Mouse (Mus musculus) intestine, postnatal 0 days (tissue): Measurements from ENCODE around the gene Zfr. TPM values are rescaled to one million over a fixed set of nuclear protein-coding genes. Genes with fewer than 3 reads are reported as not detected.
A peak's percentile ranks its signal among the peaks of the same experiment; 100 is the strongest.

ENCODE experiments used
- ATAC-seq: fragments of 200-750 bp; cut with Nextera tagmentation; 2 replicates; pipeline ENCODE4 v1.8.0; 2017; ENCODE audit warnings: mild to moderate bottlenecking, moderate TSS enrichment, moderate library complexity
- H3K27ac ChIP-seq: fragments of 300-500 bp; sonication (generic); 2 replicates; pipeline ENCODE4 v1.5.1; 2014; ENCODE audit warnings: mild to moderate bottlenecking, low read depth, low read length, moderate library complexity
- H3K27me3 ChIP-seq: fragments of 300-500 bp; sonication (generic); replicated peaks from 2 replicates; pipeline ENCODE4 v1.6.1; 2014; ENCODE audit warnings: low read length, mixed read lengths; ENCODE audit not compliant: control insufficient read depth, insufficient read depth
- H3K36me3 ChIP-seq: fragments of 300-500 bp; sonication (generic); 2 replicates; pipeline ENCODE4 v1.6.1; 2014; ENCODE audit warnings: mild to moderate bottlenecking, moderate library complexity; ENCODE audit not compliant: control insufficient read depth, insufficient read depth
- H3K4me1 ChIP-seq: fragments of 300-500 bp; sonication (generic); replicated peaks from 2 replicates; pipeline ENCODE4 v1.6.1; 2014; ENCODE audit warnings: antibody characterized with exemption, low read length, mixed read lengths; ENCODE audit not compliant: control insufficient read depth, insufficient read depth
- H3K4me2 ChIP-seq: fragments of 300-500 bp; sonication (generic); replicated peaks from 2 replicates; pipeline ENCODE4 v1.6.1; 2014; ENCODE audit warnings: low read depth, mild to moderate bottlenecking, moderate library complexity
- H3K4me3 ChIP-seq: fragments of 300-500 bp; sonication (generic); 2 replicates; pipeline ENCODE4 v1.5.1; 2014; ENCODE audit warnings: low read depth, low read length
- H3K9ac ChIP-seq: fragments of 300-500 bp; sonication (generic); 2 replicates; pipeline ENCODE4 v1.6.1; 2014; ENCODE audit warnings: mild to moderate bottlenecking, low read depth, low read length
- H3K9me3 ChIP-seq: fragments of 300-500 bp; sonication (generic); 2 replicates; pipeline ENCODE4 v1.6.1; 2016; ENCODE audit warnings: mixed run types; ENCODE audit not compliant: control insufficient read depth
- CTCF ChIP-seq: sonication (generic); IDR thresholded peaks from 2 replicates; pipeline ENCODE4 v1.5.1; 2016; ENCODE audit warnings: low read depth, mild to moderate bottlenecking, control low read depth, antibody characterized with exemption, moderate library complexity
- WGBS: fragments of 180-500 bp; shearing (Covaris S2); extraction: QIAGEN DNeasy Blood & Tissue Kit; methylation state at CpG from one replicate; pipeline ENCODE4 v1.1.7; 2014; 5-methylcytosine and 5-hydroxymethylcytosine counted together
- polyA plus RNA-seq: library from polyadenylated mRNA; unstranded; fragments of >200 nt; fragmentation: Nextera tagmentation; extraction: Ambion mirVana; gene quantifications from 2 replicates; pipeline ENCODE4 v1.2.1, GENCODE M21; 2015

Zfr gene
- polyA plus RNA-seq, 1 experiment from 2014 or later = 47.9 TPM

GRCm38 (mm10) chr15:12134546-12134945, 16.9 kb downstream of the Zfr start:
- Histone ChIP-seq H3K27ac (no peak overlapping the region), H3K9me3 (no peaks in the 10 kb centered on the region), H3K4me1 (no peaks in the 10 kb centered on the region), H3K9ac (no peak overlapping the region), H3K27me3 (no peaks in the 10 kb centered on the region), H3K4me2 (no peak overlapping the region), H3K4me3 (no peak overlapping the region), H3K36me3 (peaks cover 11% of the 10 kb centered on the region)
- TF ChIP-seq CTCF = no peak
- no peak for ATAC-seq
- 25% methylated on average over 1 of the region's 1 CpGs for WGBS

- peaks cover 14% of the 10 kb centered on the region for H3K36me3 ChIP-seq
- no peak for TF ChIP-seq CTCF
- no peak overlapping the region for H3K4me3 ChIP-seq
- ATAC-seq = peak; percentile 57; the same call in 1 of the 2 replicates
- no peaks in the 10 kb centered on the region for H3K27me3 ChIP-seq
- H3K4me2 ChIP-seq = no peak overlapping the region
- H3K9me3 ChIP-seq = no peaks in the 10 kb centered on the region
- no peak overlapping the region for H3K9ac ChIP-seq
- H3K4me1 ChIP-seq = no peaks in the 10 kb centered on the region
- H3K27ac ChIP-seq = no peak overlapping the region
- 26% methylated on average over 3 of the region's 3 CpGs for WGBS
These were observed 17.7 kb downstream of the Zfr start for GRCm38 (mm10) chr15:12135368-12135767.

GRCm38 (mm10) chr15:12136371-12136770, 18.7 kb downstream of the Zfr start:
- Histone ChIP-seq H3K27me3 (no peaks in the 10 kb centered on the region), H3K4me3 (no peak overlapping the region), H3K4me1 (no peaks in the 10 kb centered on the region), H3K27ac (no peak overlapping the region), H3K9ac (no peak overlapping the region), H3K9me3 (no peaks in the 10 kb centered on the region), H3K36me3 (peaks cover 23% of the 10 kb centered on the region), H3K4me2 (no peak overlapping the region)
- TF ChIP-seq CTCF = no peak
- 85% methylated on average over 6 of the region's 6 CpGs for WGBS
- no peak for ATAC-seq

- no peak overlapping the region for H3K27ac ChIP-seq
- no peaks in the 10 kb centered on the region for H3K4me1 ChIP-seq
- ATAC-seq = no peak
- peaks cover 44% of the 10 kb centered on the region for H3K36me3 ChIP-seq
- no peak overlapping the region for H3K4me2 ChIP-seq
- WGBS = 83% methylated on average over 8 of the region's 8 CpGs
- TF ChIP-seq CTCF = no peak
- no peak overlapping the region for H3K4me3 ChIP-seq
- H3K9ac ChIP-seq = no peak overlapping the region
- no peaks in the 10 kb centered on the region for H3K9me3 ChIP-seq
- H3K27me3 ChIP-seq = no peaks in the 10 kb centered on the region
These were observed 23.5 kb downstream of the Zfr start for GRCm38 (mm10) chr15:12140985-12141729.

GRCm38 (mm10) chr15:12147423-12147822, 29.8 kb downstream of the Zfr start:
- Histone ChIP-seq H3K4me2 (no peak overlapping the region), H3K9ac (no peak overlapping the region), H3K4me1 (no peaks in the 10 kb centered on the region), H3K4me3 (no peak overlapping the region), H3K27ac (no peak overlapping the region), H3K36me3 (peaks cover 50% of the 10 kb centered on the region), H3K27me3 (no peaks in the 10 kb centered on the region), H3K9me3 (no peaks in the 10 kb centered on the region)
- no peak for ATAC-seq
- no peak for TF ChIP-seq CTCF
- WGBS = 94% methylated on average over 2 of the region's 2 CpGs

- no peak overlapping the region for H3K27ac ChIP-seq
- H3K4me3 ChIP-seq = no peak overlapping the region
- no peak for ATAC-seq
- H3K9me3 ChIP-seq = no peaks in the 10 kb centered on the region
- H3K9ac ChIP-seq = no peak overlapping the region
- no peaks in the 10 kb centered on the region for H3K4me1 ChIP-seq
- 83% methylated on average over 6 of the region's 6 CpGs for WGBS
- H3K27me3 ChIP-seq = no peaks in the 10 kb centered on the region
- no peak overlapping the region for H3K4me2 ChIP-seq
- no peak for TF ChIP-seq CTCF
- H3K36me3 ChIP-seq = peaks cover 61% of the 10 kb centered on the region
These were observed 31.9 kb downstream of the Zfr start for GRCm38 (mm10) chr15:12149501-12149900.
